Mouse (Mus musculus): ENCODE measurements around the gene Dach1.

The Dach1 gene

GRCm38 (mm10) chr14:98108764-98109163 lies 60.8 kb downstream of the Dach1 start:
- DNase-seq, result no peak

- no peak for DNase-seq
Observed at GRCm38 (mm10) chr14:98106208-98106607, 63.4 kb downstream of the Dach1 start.

GRCm38 (mm10) chr14:98104314-98104955 lies 65.1 kb downstream of the Dach1 start:
- no peak for DNase-seq

GRCm38 (mm10) chr14:98095229-98095628 lies 74.3 kb downstream of the Dach1 start:
- no peak for DNase-seq

GRCm38 (mm10) chr14:98089246-98089645 lies 80.3 kb downstream of the Dach1 start:
- no peak for DNase-seq

- no peak for DNase-seq
Observed at GRCm38 (mm10) chr14:98087355-98087754, 82.2 kb downstream of the Dach1 start.

- no peak for DNase-seq
Observed at GRCm38 (mm10) chr14:98086794-98087193, 82.8 kb downstream of the Dach1 start.

- DNase-seq, result no peak
Observed at GRCm38 (mm10) chr14:98085141-98085540, 84.4 kb downstream of the Dach1 start.

GRCm38 (mm10) chr14:98084720-98085119 lies 84.8 kb downstream of the Dach1 start:
- no peak for DNase-seq

GRCm38 (mm10) chr14:98083419-98083818 lies 86.1 kb downstream of the Dach1 start:
- DNase-seq, result no peak

GRCm38 (mm10) chr14:98080014-98080413 lies 89.6 kb downstream of the Dach1 start:
- DNase-seq, result no peak

- no peak for DNase-seq
Observed at GRCm38 (mm10) chr14:98077996-98078395, 91.6 kb downstream of the Dach1 start.

GRCm38 (mm10) chr14:98073421-98074080 lies 96.0 kb downstream of the Dach1 start:
- DNase-seq, result no peak

- DNase-seq, result no peak
Observed at GRCm38 (mm10) chr14:98072647-98073420, 96.7 kb downstream of the Dach1 start.

- no peak for DNase-seq
Observed at GRCm38 (mm10) chr14:98071877-98072276, 97.7 kb downstream of the Dach1 start.

- DNase-seq, result no peak
Observed at GRCm38 (mm10) chr14:98067273-98067905, 102.2 kb downstream of the Dach1 start.

GRCm38 (mm10) chr14:98064190-98064589 lies 105.4 kb downstream of the Dach1 start:
- no peak for DNase-seq

- no peak for DNase-seq
Observed at GRCm38 (mm10) chr14:98049329-98049728, 120.2 kb downstream of the Dach1 start.

GRCm38 (mm10) chr14:98048403-98048802 lies 121.2 kb downstream of the Dach1 start:
- DNase-seq, result no peak

- DNase-seq, result no peak
Observed at GRCm38 (mm10) chr14:98047670-98048069, 121.9 kb downstream of the Dach1 start.

GRCm38 (mm10) chr14:98046960-98047359 lies 122.6 kb downstream of the Dach1 start:
- no peak for DNase-seq

GRCm38 (mm10) chr14:98038524-98038923 lies 131.0 kb downstream of the Dach1 start:
- no peak for DNase-seq

- DNase-seq, result no peak
Observed at GRCm38 (mm10) chr14:98037175-98037574, 132.4 kb downstream of the Dach1 start.

All from cerebellum, adult 9-10 months (tissue).